Mouse (Mus musculus): ENCODE data around the gene Gdpd3.

The Gdpd3 gene

GRCm38 (mm10) chr7:126789141-126789540 is 23.0 kb downstream of the Gdpd3 start:
- DNase-seq (ENCODE audit: low spot score): no peak

- DNase-seq (ENCODE audit: low spot score): peak; percentile 97
Measured at GRCm38 (mm10) chr7:126791851-126792720, 26.0 kb downstream of the Gdpd3 start, which contains the start of gene Ppp4c. Ppp4c (minus strand) TSS chr7:126792496.

DNA sequence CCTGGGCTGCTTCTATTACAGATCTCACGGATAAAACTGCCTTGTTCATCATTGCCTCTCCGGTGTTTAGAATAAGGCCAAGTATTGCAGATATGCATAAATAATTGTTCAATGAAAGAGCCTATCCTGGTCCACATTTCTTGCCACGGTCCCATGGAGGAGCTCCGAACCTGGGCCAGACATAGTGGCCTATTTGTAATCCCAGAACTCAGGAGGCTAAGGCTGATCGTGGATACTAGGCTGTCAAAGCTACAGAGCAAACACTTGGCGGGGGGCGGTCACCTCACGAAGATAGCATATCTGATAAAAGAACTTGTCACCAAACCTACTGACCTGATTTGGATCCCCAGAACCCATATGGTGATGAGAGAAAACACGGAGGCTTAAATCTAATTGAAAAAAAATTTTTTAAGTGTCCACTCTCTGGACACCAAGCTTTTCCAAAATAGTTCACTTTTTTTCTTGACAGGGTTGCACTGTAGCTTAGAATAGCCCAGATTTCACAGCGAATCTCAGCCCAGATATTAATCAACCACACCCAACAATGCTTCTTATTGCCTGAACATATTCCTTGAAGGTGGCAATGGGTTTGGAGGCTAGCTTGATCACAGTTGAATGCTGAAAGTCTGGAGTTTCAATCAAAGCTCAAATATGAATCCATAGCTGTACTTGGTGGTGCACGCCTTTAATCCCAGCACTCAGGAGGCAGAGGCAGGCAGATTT is 26.7 kb downstream of the Gdpd3 start:
- DNase-seq (ENCODE audit: low spot score): no peak

GRCm38 (mm10) chr7:126793456-126794270 is 27.5 kb downstream of the Gdpd3 start:
- DNase-seq (ENCODE audit: low spot score): no peak

GRCm38 (mm10) chr7:126794271-126794605 is 28.1 kb downstream of the Gdpd3 start:
- DNase-seq (ENCODE audit: low spot score): no peak

DNA sequence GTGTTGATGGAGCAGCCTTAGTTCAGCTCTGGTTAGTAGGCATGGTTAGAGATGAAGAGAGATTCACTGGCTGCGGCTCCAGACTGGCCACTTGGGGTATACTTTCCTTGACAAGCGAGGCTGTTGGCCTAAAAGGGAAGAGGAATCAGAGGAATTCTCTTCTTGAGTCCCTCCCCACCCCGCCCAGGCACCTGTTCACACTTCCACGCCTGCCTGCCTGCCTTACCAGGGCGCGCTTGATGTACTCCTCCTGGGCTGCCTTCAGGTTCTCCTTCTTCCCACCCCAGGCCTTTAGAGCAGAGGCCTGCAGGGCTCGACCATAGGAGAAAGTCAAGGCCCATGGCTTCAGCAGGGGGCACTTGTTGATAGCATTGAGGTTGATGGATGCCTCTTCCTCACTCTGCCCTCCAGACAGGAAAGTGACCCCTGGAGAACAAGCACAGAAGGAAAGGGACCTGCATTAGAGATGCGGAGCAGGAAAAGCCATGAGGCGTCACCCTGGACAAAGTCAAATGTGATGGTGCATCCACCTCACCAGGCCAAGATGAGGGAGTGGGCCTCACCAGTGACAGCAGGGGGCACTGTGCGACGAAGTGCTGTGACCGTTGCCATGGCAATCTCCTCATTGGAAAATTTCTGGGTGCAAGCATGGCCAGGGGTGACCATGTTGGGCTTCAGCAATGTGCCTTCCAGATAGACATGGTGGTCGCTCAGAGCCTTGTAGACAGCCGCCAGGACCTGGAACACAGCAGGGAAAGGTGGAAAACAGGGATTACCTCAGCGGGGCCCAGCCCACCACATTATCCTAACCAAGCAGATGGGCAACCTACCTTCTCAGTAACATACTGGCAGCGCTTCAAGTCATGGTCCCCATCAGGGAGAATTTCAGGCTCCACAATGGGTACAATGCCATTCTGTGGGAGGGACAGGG is 29.5 kb downstream of the Gdpd3 start:
- DNase-seq (ENCODE audit: low spot score): no peak

DNA sequence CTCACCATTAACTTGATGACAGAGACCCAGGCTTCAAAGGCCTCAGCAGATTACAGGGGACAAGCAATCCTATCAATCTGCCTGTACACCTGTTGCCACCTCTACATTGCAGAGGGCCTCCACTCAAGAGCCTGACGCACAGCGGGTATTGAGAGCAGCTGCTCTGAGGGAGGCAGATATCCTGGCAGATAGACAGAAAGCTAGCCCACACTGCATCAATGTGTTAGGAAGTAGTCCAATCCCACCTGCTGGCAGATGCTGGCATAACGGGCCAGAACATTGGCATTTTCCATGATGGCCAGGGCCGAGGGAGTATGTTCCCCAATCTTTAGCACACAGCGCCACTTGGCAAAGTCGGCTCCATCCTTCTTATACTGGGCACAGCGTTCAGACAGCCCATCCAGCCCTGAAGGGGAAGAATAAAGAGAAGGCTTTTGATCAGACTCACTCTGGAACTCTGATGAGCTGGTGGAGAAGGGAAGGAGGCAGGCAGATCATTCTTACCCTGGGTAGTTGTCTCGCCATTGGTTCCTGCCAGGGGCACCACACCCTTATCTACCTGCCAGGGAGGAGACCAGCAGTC is 30.3 kb downstream of the Gdpd3 start:
- DNase-seq (ENCODE audit: low spot score): peak; percentile 70

GRCm38 (mm10) chr7:126797411-126798126 is 31.4 kb downstream of the Gdpd3 start, which contains the start of gene Fam57b:
Fam57b (plus strand) TSS chr7:126797668.
- peak; percentile 76 for DNase-seq (ENCODE audit: low spot score)

DNA sequence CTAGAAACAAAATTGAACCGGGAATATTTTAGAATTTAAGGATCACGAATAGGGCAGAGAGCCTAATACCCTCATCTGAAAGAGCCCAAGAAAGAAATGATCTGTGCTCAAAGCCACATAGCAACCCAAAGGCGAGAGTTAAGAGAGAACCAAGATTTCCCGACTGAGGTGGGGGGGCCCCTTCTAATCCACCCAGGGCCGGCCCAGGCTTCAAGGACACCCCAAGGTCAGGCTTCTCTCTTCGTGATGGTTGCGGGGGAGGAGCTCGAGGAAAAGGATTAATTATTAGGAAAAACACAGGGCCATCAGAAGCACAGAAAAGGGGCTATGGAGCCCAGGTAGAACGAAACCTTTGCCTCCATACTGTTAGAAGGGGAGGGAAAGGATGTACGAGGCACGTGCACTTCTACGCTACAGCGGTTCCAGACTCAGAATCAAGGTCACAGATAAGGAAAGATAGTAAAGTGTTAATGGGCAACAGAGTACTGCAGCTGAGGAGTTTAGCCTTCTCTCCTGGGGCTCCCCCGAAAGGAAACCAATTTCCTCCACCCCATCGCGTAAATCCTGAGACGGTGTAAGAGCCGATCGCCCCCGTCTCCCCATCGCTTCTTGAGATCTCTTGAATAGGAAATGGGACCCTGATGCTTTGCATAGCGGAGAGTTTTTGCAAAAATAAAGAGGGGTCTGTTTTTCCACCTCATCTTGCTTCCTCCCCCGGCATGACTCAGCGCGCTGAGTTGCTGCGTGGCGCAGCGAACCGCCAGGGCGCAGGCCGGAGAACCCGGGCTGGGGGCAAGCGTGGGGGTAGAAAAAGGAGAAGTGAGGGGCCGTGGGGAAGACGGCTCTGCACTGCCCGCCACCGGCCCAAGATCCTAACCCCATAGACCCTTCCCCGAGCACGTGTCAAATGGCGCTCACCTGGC is 32.3 kb downstream of the Gdpd3 start:
- peak; percentile 68 for DNase-seq (ENCODE audit: low spot score)

DNA sequence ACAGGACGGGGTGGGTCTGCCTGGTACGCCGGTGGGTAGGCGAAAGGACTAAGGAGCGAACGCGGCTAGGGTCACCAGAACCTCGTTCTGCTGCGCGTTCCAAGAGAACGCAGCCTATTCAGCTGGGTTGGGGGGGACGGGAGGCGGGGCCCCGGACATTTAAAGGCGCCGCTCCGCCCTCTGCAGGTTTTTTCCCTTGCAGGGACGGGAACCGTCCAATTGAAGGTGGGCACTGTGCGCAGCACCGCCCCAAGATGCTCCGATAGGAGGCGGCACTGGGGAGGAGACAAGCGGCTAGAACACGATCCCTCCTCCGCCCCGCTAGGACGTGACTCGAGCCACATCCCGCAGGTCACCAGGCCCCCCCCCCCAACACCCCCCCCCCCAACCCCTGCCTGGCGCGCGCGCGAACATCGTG is 32.9 kb downstream of the Gdpd3 start:
- DNase-seq (ENCODE audit: low spot score): peak; percentile 96

- DNase-seq (ENCODE audit: low spot score): peak; percentile 78
Measured at GRCm38 (mm10) chr7:126799468-126800268, 33.5 kb downstream of the Gdpd3 start.

DNA sequence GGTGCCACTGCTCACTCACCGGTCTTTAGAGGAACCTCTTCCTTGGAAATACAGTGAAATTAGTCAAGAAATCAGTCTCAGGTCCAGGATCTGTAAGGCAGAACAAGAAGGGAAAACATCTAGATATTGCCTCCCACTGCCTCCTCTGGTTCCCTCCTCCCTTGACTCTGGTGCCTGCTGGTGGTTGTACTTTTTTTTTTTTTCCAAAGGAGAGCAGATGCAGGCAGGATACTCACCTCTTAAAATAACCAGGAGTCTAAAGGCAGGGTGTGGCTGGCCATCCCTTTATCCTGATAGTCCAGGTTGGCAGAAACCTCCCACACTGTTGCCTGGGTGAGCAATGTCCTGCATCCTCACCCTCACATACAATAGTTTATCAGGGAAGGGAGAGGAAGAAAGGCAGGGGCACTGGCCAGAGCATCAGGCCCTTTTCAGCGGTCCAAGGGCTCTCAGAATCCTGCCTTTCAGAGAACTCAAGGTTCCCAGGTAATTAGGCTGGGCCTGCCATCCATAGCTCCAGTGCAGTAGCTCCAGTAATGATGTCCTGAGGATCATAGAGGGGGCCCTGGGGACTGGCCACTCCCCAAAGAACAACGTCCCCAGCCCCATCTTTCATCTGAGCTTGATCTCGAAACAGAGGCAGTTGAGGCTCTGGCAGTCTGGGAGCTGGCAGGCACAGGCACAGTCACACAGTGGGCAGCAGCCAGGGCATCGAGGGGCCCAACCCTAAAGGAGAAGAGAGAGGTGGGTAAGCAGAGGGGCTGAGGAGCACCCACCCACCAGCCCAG is 34.3 kb downstream of the Gdpd3 start:
- DNase-seq (ENCODE audit: low spot score): no peak

DNA sequence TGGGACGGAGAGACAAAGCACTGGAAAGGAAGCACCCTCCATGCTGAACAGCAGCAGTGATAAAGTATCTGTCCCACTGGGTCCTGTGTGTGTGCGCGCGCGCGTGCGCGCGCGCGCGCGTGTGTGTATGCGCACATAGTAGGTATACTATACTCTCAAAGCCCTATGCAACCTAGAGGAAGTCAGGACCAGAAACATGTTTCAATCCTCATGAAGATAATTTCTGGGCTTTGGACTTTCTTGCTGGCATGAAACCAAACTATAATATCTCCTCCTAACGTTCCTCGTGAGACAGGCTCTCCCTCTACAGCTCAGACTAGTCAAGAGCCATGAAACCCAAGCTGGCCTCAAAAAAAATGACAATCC is 34.9 kb downstream of the Gdpd3 start:
- no peak for DNase-seq (ENCODE audit: low spot score)

DNA sequence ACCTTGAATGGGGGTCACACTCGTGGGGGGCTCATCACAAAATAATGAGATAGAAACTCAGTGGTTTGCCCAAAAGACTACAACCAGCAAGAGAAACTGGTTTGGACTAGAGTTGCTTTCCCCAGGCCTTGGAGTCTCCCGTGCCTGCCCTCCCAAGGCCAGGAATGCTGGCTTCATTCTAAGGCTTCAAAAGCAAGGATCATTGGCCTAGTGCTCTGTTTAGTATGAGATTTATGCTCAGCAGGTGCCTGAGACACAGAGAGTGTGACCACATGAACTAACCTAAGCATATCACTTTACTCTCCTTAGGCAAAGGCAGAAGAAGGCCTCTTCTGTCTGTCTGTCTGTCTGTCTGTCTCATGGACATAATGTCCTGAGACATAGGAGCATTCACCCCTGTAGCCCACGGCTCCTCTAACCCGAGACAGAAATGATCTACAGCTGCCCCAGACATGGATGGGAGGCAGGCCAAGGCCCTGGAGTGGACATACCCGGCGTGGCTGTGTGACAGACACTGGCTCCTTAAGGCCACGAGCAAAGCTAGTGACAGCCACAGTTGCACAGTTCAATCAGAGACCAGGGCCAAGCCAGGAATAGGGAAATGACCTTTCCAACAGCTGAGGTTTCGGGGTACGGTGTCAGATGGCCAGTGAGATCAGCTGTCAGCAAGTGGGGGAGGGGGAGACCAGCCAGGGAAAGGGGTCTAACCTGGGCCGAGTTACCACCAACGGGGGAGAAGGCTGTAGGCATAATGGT is 36.2 kb downstream of the Gdpd3 start:
- no peak for DNase-seq (ENCODE audit: low spot score)

- no peak for DNase-seq (ENCODE audit: low spot score)
Measured at GRCm38 (mm10) chr7:126803181-126803580, 37.0 kb downstream of the Gdpd3 start.

DNA sequence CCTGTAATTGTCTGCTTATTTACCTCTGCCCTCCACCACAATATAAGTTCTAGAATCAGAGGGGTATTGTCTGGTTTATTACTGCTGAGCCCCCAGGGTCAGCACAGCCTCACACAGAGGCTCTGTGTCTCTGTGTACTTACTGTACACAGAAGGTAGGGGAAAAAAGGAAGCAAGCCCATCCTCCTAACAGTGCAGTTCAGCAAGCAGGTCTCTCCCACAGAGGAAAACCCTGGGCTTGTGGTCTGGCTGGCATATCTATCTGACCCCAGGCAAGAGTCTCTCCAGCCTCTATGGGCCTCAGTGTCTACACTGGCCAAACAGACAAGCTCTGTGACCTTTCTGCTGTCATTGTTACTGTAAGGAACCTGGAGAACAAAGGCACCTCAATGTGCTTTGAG is 37.6 kb downstream of the Gdpd3 start:
- DNase-seq (ENCODE audit: low spot score): no peak

DNA sequence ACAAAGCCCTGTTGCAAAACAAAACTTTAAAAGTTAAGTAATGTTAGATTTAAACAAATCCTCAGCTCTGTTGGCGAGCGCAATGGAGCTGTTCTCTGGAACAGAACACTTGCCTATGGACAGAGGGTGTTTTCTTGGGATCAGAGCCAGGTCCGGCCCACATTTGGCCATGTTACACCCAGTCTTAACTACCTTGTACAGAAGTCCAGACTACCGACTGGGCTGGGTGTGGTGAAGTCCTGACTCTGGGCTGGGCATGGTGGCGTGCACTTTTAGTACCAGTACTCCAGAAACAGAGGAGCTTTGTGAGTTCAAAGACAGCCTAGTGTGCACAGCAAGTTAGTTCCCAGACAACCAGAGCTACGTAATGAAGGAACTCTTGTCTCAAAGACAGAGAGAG is 40.8 kb downstream of the Gdpd3 start:
- no peak for DNase-seq (ENCODE audit: low spot score)

All from testis, postnatal 10 days (tissue).